Mouse (Mus musculus): Measurements from ENCODE around the gene Tsg101. TPM values are rescaled to one million over a fixed set of nuclear protein-coding genes. Genes with fewer than 3 reads are reported as not detected.
A peak's percentile ranks its signal among the peaks of the same experiment; 100 is the strongest.

The Tsg101 gene
- polyA plus RNA-seq, 1 experiment from 2014 or later, result 545 TPM

DNA sequence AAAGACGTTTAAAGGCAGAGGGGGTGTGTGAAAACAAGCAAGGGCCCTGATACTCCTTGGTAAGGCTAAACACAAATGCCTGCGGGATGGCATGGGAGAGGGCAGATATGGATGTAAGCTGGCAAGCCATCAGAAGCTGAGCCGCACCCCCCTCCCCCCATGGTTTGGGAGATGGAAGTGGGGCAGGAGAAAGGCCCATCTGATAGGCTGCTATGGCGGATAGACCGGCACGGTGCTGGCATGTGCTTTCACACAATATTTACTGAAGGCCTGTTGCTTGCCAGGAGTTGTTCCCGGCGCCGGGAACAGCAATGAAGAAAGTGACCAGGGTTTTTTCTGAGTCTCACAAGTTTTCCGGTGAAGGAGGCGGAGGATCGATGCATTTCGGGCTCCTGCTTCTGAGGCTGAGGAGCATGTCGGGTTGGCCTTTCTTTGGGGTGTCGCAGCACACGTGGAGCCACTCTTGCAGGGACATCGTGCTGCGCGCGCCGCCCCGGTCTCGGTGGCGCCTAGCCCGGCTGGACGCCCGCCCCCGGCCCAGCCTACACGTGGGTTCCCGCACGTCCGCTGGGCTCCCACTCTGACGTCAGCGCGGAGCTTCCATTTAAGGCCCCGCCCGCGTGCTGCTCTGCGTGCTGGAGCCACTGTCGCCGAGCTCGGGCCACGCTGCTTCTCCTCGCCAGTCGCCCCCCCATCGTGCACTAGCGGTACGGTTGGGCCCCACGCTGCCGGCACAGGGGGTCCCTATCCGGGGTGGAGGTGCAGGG is 74.4 kb downstream of the Tsg101 start:
- ATAC-seq, result peak; percentile 91
- under 1% methylated on average over 51 of the region's 51 CpGs for WGBS
- DNase-seq (ENCODE audit: low spot score), result peak; percentile 95
- Histone ChIP-seq H3K27me3 (replicated peaks; ENCODE audit: control insufficient read depth, insufficient read depth, low read length) (no peaks in the 10 kb centered on the region), H3K9me3 (replicated peaks; ENCODE audit: control insufficient read depth, low read length) (no peaks in the 10 kb centered on the region), H3K27ac (ENCODE audit: low read depth, low read length) (peak overlapping the region; percentile 78), H3K4me3 (ENCODE audit: low read depth, low read length) (peak overlapping the region; percentile 72), H3K9ac (ENCODE audit: low read length) (peak overlapping the region; percentile 89), H3K36me3 (ENCODE audit: control insufficient read depth, insufficient read depth, low read length) (peaks cover 26% of the 10 kb centered on the region), H3K4me2 (ENCODE audit: low read length) (peak overlapping the region; percentile 84), H3K4me1 (ENCODE audit: control insufficient read depth, insufficient read depth, low read length) (no peaks in the 10 kb centered on the region; the same call in 1 of the 2 replicates)

DNA sequence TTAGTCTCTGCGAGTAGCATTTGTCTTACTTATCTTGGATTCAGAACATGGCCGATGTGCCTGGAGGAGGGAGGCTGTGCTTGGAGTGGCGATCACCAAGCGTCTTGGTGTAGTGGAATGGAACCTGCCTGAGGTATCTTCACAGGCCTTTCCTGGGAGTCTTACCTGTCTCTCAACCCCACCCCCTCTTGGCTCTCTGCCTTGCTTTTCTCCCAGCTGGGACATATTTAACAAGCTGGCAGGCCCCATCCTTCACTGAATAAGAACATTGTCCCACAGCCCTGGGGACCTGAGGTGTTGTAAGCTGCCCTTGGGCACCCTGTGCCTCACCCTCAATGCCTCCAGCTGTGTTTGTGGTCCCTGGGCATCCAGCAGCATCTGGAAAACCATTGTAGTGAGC is 76.2 kb downstream of the Tsg101 start:
- peaks cover 8% of the 10 kb centered on the region for H3K36me3 ChIP-seq (ENCODE audit: control insufficient read depth, insufficient read depth, low read length)
- no peaks in the 10 kb centered on the region for H3K9me3 ChIP-seq (replicated peaks; ENCODE audit: control insufficient read depth, low read length)
- 89% methylated on average over 4 of the region's 4 CpGs for WGBS
- ATAC-seq (no peak), DNase-seq (ENCODE audit: low spot score) (no peak)
- H3K27me3 ChIP-seq (replicated peaks; ENCODE audit: control insufficient read depth, insufficient read depth, low read length), result no peaks in the 10 kb centered on the region
- H3K9ac ChIP-seq (ENCODE audit: low read length), result no peak overlapping the region
- no peak overlapping the region for H3K27ac ChIP-seq (ENCODE audit: low read depth, low read length)
- H3K4me2 ChIP-seq (ENCODE audit: low read length), result no peak overlapping the region
- H3K4me3 ChIP-seq (ENCODE audit: low read depth, low read length), result no peak overlapping the region
- H3K4me1 ChIP-seq (ENCODE audit: control insufficient read depth, insufficient read depth, low read length), result peaks cover 3% of the 10 kb centered on the region; the same call in 1 of the 2 replicates

DNA sequence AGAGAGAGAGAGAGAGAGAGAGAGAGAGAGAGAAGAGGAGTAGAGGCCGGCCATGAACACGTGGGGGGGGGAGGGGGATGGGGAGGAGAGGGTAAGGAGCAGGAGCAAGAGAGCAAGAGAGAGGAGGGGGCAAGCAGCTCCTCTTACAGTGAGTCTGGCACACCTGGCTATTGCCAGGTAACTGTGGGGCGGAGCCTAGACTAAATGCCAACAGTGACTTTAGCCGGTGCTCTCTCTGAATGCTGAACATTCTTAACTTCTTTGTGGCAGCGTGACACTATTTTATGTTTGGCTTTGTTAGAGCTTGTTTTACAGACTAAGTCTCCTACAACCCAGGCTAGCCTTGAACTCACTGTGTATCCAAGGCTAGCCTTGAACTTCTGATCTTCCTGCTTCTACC is 77.5 kb downstream of the Tsg101 start:
- Histone ChIP-seq H3K9me3 (replicated peaks; ENCODE audit: control insufficient read depth, low read length) (no peaks in the 10 kb centered on the region), H3K36me3 (ENCODE audit: control insufficient read depth, insufficient read depth, low read length) (no peaks in the 10 kb centered on the region), H3K27ac (ENCODE audit: low read depth, low read length) (no peak overlapping the region), H3K4me1 (ENCODE audit: control insufficient read depth, insufficient read depth, low read length) (peaks cover 10% of the 10 kb centered on the region), H3K4me3 (ENCODE audit: low read depth, low read length) (no peak overlapping the region), H3K9ac (ENCODE audit: low read length) (no peak overlapping the region), H3K4me2 (ENCODE audit: low read length) (no peak overlapping the region), H3K27me3 (replicated peaks; ENCODE audit: control insufficient read depth, insufficient read depth, low read length) (no peaks in the 10 kb centered on the region)
- DNase-seq (ENCODE audit: low spot score), result no peak
- WGBS, result 33% methylated on average over 5 of the region's 5 CpGs
- ATAC-seq, result no peak

DNA sequence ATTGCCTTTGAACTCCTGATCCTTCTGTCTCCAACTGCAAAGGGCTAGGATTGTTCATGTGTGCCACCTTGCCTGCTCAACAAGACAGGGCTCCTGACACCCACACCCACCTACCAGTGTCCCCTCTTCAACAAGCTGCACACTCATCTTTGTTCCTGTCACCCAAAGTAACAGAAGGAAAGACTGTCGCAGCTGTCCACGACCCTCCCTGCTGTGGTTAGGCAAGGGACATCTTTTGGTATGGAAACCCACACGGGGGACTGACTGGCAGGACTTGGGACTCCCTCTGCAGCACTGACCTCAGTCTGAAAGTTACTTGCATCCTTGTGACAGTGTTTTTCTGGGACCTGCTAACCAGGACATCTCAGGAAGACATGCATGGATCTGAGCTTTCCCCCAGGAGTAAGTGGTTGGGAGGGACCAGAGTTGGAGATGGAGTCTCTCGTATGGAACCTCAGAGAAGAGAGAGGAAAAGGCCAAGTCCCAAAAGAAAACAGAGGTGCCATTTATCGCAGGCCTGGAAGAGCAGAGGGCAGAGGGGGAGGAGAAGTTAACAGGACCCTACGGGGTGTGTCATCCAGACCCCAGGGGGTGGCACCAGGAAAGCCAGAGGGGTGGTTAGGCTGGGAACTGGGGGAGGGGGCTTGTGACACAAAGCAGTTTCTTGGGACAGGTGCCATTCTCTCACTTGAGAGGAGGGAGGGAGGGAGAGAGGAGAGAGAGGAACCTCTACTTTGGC is 78.8 kb downstream of the Tsg101 start, which contains the start of gene Ldha:
TSS of gene Ldha (plus strand) at position 689 of the 739 bp plus-strand sequence.
- WGBS, result 29% methylated on average over 6 of the region's 6 CpGs
- no peak for ATAC-seq

DNA sequence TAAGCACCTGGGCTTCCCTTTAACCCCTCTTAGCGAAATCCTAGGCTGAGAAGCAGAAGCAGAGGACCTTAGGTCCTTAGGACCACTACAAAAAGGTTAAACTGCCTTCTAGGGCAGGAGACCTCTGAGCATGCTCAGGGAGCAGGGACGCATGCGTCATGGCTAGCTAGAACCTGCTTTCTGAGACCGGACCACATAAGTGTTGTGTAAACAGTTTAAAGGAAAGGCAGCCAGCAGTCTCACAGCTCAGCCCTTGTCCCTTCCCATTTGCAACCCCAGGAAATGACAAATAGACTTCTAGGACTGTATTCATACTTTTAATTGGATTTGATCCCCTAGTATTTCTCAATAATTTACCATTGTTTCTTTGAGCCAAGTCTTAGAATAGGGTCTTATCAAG is 79.4 kb downstream of the Tsg101 start:
- no peaks in the 10 kb centered on the region for H3K9me3 ChIP-seq (replicated peaks; ENCODE audit: control insufficient read depth, low read length)
- H3K4me3 ChIP-seq (ENCODE audit: low read depth, low read length), result no peak overlapping the region
- H3K9ac ChIP-seq (ENCODE audit: low read length), result no peak overlapping the region
- peaks cover 10% of the 10 kb centered on the region for H3K4me1 ChIP-seq (ENCODE audit: control insufficient read depth, insufficient read depth, low read length)
- DNase-seq (ENCODE audit: low spot score) (no peak), ATAC-seq (no peak)
- no peaks in the 10 kb centered on the region for H3K27me3 ChIP-seq (replicated peaks; ENCODE audit: control insufficient read depth, insufficient read depth, low read length)
- no peaks in the 10 kb centered on the region for H3K36me3 ChIP-seq (ENCODE audit: control insufficient read depth, insufficient read depth, low read length)
- no peak overlapping the region for H3K4me2 ChIP-seq (ENCODE audit: low read length)
- no peak overlapping the region for H3K27ac ChIP-seq (ENCODE audit: low read depth, low read length)
- WGBS, result 65% methylated on average over 4 of the region's 4 CpGs

More for the DNA sequence above, 78.8 kb downstream of the Tsg101 start, which contains the start of gene Ldha:
- H3K4me3 ChIP-seq (ENCODE audit: low read depth, low read length), result no peak within 1 kb of the TSS
- no peak for DNase-seq (ENCODE audit: low spot score)
- H3K36me3 ChIP-seq (ENCODE audit: control insufficient read depth, insufficient read depth, low read length), result no peaks in the 10 kb centered on the region
- no peak within 1 kb of the TSS for H3K27ac ChIP-seq (ENCODE audit: low read depth, low read length)
- H3K9me3 ChIP-seq (replicated peaks; ENCODE audit: control insufficient read depth, low read length), result no peaks in the 10 kb centered on the region
- no peaks in the 10 kb centered on the region for H3K27me3 ChIP-seq (replicated peaks; ENCODE audit: control insufficient read depth, insufficient read depth, low read length)
- no peak within 1 kb of the TSS for H3K9ac ChIP-seq (ENCODE audit: low read length)
- no peak within 1 kb of the TSS for H3K4me2 ChIP-seq (ENCODE audit: low read length)
- H3K4me1 ChIP-seq (ENCODE audit: control insufficient read depth, insufficient read depth, low read length), result peaks cover 10% of the 10 kb centered on the region

DNA sequence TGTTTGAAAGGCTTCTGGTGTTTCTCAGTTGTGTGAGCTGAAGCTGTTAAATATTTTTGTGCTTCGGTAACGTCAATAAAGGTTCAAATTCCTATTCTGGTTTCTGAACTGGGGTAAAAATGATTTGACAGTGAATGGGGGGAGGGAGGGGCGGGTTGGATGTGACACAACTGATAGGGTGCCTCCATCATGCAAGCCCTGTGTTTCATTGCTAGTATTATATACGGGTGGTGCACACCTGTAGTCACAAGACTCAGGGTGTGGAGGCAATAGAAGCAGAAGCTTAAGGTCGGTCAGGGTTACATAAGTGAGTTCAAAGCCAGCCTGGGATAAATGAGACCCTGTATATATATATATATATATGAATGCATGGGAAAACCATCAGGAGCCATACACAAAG is 79.9 kb downstream of the Tsg101 start:
- no peak overlapping the region for H3K4me3 ChIP-seq (ENCODE audit: low read depth, low read length)
- H3K9me3 ChIP-seq (replicated peaks; ENCODE audit: control insufficient read depth, low read length), result no peaks in the 10 kb centered on the region
- H3K27ac ChIP-seq (ENCODE audit: low read depth, low read length), result no peak overlapping the region
- H3K4me1 ChIP-seq (ENCODE audit: control insufficient read depth, insufficient read depth, low read length), result peaks cover 10% of the 10 kb centered on the region
- DNase-seq (ENCODE audit: low spot score) (no peak), ATAC-seq (no peak)
- 75% methylated on average over 5 of the region's 5 CpGs for WGBS
- H3K4me2 ChIP-seq (ENCODE audit: low read length), result no peak overlapping the region
- H3K27me3 ChIP-seq (replicated peaks; ENCODE audit: control insufficient read depth, insufficient read depth, low read length), result no peaks in the 10 kb centered on the region
- no peak overlapping the region for H3K9ac ChIP-seq (ENCODE audit: low read length)
- no peaks in the 10 kb centered on the region for H3K36me3 ChIP-seq (ENCODE audit: control insufficient read depth, insufficient read depth, low read length)

DNA sequence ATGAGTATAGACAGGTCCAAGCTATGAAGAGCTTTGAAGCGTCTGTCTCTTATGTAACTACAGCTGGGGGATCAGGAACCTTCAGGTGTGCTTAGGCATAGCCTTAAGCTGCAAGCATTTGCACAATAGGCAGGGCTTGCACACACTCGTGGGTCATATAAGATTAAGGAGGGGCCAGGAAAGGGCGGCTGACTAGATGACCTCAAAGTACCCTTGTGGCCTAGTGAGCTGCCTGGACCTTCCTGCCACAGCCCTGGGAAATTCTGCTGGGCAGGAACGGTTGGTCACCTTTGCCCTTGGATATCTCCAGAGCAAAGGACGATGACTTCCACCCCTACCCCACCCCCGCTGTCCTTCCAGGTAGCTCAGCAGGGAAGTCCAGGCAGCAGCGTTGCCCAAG is 80.3 kb downstream of the Tsg101 start:
- ATAC-seq, result peak; percentile 18
- H3K9ac ChIP-seq (ENCODE audit: low read length), result no peak overlapping the region
- H3K9me3 ChIP-seq (replicated peaks; ENCODE audit: control insufficient read depth, low read length), result no peaks in the 10 kb centered on the region
- H3K4me3 ChIP-seq (ENCODE audit: low read depth, low read length), result no peak overlapping the region
- no peak for DNase-seq (ENCODE audit: low spot score)
- peaks cover 10% of the 10 kb centered on the region for H3K4me1 ChIP-seq (ENCODE audit: control insufficient read depth, insufficient read depth, low read length)
- H3K36me3 ChIP-seq (ENCODE audit: control insufficient read depth, insufficient read depth, low read length), result no peaks in the 10 kb centered on the region
- no peak overlapping the region for H3K27ac ChIP-seq (ENCODE audit: low read depth, low read length)
- no peaks in the 10 kb centered on the region for H3K27me3 ChIP-seq (replicated peaks; ENCODE audit: control insufficient read depth, insufficient read depth, low read length)
- no peak overlapping the region for H3K4me2 ChIP-seq (ENCODE audit: low read length)
- WGBS, result 36% methylated on average over 7 of the region's 7 CpGs
